Mouse (Mus musculus) left cerebral cortex, postnatal 25 days (tissue): ENCODE measurements around the gene Aunip. TPM values are rescaled to one million over a fixed set of nuclear protein-coding genes. Genes with fewer than 3 reads are reported as not detected.
A peak's percentile ranks its signal among the peaks of the same experiment; 100 is the strongest.

Experiments used
- DNase-seq, 2 experiments: peaks; one replicate each; pipeline ENCODE4 v3.0.0; 2022; ENCODE audit warnings: low spot score in 2 of 2, mixed read lengths in 1 of 2
- intact Hi-C: fragments of 180-260 bp; cut with DNase I; formaldehyde crosslinking; loops from one replicate; pipeline ENCODE4 v1.15.1; 2025
- total RNA-seq, 2 experiments: library from RNA; stranded (reverse); gene quantifications; 2 replicates each; pipeline ENCODE4 v1.2.3; 2021

Aunip gene
- under 1 TPM; 0.37 to 0.60 TPM for total RNA-seq

DNA sequence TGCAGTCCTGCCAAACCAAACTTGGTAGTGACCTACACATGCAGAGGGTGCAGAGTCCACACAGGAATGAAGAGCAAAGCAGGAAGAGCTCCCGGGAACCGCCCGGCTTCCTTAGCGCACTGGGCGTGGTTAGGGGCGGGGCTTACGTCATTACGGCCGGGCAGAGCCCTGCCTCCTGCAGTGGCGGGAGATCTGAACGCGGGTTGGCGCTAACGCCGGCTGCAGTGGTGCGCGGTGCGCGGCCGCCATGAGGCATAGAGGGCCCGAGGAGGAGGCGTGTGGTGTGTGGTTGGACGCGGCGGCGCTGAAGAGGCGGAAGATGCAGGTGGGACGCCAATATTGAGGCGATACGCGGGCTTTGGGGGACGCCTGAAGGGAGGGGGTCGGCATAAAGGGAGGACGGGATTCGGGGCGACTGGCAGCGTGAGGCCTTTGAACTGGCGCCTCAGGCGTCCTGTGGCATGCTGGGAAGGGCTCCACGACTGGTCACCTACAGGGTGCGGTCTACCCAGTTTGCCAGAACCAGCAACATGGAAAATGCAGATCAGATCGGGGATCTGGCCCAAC, at the start of gene Aunip:
TSS of gene Aunip (plus strand) at position 155 of the 567 bp plus-strand sequence.
- intact Hi-C loops, result no loop called here
- peak; percentile 80 to 85 for DNase-seq

DNA sequence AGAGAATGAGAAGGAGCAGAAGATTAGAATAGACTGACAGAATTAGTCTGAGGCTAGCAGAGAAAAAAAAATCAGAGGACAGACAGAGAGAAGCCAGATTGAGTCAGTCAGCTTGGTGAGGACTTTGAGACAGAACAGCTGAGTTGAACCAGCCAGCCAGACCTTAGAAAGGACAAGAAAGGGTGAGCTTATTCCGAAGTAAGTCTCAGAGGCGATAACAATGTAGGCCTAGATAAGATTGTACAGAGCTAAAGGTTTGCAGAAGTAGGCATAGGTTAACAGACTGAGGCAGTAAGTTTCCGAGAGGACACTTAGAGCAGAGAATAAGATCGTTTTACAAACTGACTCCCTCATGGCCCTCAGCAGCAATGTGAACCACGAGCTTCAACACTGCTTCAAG, 49.5 kb upstream of the Aunip start:
- DNase-seq, result no peak
- intact Hi-C loops, result no loop called here

DNA sequence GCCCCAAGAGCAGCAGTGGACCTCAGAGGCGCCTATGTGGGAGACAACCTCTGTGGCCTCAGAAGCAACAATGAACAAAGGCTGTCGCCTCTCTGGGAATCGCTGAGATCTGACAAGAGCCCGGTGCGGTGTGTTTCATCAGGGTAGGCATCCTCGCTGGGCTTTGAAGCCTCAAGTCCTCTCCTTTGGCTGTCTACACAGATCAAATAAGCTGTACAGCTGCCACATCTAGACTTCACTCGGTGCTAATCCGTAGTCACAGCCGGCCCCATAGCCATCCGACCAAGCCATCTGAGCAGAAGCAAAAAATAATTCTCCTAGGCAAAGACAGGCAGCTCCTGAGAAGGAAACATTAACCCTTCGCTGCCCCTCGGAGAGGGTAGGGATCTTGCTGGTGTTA, 45.0 kb upstream of the Aunip start:
- no peak for DNase-seq
- intact Hi-C loops, result no loop called here

DNA sequence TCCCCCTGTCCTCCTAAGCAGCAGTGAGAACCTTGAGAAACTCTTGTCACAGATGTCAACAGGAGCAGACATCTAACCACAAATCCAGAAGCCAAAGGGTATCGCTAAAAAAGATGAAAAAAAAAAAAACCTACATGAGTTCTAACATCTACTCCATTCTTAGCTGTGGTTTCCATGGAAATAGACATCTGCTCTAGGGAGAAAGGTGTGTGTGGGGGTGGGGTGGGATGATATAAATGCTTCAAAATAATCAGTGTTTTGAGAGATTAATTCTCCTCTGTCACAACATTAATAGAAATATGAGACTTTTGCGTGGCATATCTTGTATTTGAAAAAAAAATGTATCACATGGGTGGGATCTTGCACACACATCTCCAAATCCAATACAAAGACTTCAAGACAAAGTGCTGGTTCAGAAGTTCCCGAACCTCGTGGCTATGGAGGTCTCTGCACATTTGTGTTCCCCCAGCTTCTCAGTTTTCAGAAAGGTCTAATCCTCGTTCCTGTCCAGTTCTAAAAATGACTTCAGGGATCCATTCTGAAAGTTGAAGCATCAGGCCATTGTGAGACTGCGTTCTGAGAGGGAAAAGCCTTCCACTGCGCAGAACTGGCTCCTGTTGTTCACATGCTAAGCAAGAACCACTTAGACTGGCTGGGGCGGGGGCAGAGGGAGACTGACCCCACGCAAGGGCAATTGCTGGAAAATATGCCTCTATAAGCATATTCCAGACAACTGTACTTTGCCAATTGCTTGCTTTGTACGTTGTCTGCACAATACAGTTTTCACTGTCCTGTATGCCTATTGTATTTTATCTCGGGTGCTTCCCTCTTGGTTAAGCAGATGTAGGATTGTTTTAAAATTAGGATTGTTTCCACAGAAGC, 44.2 kb upstream of the Aunip start:
- DNase-seq, result no peak
- intact Hi-C loops, result no loop called here

DNA sequence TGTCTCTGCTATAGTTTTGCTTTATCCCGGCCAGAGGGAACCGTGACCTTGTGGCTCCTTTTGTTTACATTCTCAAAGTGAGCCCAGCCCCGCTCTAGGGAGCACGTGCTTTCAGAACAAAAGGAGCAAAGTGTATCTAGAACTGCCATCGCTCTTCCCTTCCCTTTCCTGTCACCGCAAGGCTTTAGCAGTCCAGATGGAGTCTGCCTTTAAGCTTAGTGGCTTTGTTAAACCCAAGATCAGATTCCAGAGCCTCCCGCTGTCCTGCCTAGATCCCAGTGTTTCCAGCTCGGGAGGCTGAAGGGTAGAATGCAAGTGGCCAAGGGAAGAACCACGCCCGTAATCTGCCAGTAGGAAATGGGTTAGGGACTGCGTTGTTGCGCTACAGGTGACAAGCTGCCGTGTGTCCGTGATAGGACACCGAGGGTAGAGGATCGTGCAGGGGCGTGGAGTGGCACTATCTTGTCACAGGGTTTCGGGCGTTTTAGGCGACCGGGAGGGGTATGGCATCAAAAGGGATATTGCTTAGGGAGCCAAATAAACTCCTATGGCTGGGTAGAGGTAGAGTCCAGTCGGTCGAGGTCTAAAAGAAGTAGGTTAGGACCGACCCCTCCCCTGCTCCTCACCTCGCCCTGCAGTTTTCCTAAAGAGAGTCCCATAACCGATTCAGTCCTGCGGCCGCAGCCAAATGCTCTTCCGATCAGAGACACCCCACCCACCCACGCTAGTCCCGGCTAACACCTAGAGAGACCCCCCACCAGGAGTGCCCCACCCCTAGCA, 43.2 kb upstream of the Aunip start:
- no peak for DNase-seq
- intact Hi-C loops, result loop anchor here (2.0 kb wide), 2 partner anchors 17 to 71 kb away; partner anchors contain the start of gene Pafah2

DNA sequence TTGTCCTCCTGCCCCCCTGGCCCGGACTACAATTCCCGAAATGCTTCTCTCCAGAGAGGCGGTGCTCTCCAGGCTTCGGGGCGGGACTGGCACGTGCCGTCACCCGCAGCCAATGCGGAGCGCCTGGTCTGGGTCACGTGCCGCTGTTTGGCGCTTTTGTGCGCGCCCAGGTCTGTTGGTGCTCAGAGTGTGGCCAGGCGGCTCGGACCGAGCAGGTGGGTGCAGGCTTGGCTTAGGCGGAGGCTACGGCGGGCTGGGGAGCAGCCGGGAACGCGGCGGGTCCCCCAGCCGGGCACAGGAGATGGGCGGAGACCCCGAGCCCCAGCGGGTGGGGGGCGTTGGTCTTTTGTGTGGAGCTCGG, 42.6 kb upstream of the Aunip start, which contains the start of gene Stmn1:
TSS of gene Stmn1 (plus strand) at position 106 of the 361 bp plus-strand sequence.
- DNase-seq, result peak; percentile 96 to 98
- intact Hi-C loops, result loop anchor here (2.0 kb wide), 2 partner anchors 17 to 71 kb away; partner anchors contain the start of gene Pafah2

DNA sequence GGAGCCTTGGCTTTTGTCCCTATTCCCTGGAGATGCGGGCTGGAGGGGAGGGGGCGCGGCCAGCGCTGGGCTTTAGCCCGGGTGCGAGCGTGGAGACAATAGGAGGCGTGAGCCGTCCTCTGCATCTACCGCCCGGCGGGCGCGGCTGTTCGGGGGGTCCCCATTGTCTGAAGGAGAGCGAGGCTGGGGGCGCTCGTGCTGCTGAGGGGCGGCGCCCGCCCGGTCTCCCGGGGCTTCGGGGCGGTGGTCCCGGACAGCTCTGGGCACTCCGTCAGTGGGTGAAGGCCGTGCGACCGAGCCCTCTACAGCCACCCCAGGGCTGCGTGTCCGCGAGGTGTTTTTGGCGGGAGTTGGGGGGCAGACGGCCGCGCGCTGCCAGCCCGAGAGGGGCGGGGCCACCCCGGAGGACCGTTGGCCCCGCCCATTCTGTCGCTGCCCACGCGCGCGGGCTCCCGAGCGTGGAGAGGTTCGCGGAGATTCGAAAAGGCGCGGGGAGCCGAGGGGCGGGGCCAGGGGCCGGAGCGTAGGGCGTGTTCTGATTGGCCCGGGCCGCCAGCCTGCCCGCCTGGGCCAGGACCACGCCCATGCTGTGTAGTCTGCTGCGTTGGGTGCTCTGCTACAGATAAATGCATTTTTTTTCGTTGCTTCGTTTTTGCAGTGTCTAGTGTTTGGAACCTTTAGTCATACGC, 42.1 kb upstream of the Aunip start:
- DNase-seq, result peak; percentile 92 to 96
- intact Hi-C loops, result loop anchor here (2.0 kb wide), 2 partner anchors 18 to 72 kb away; partner anchors contain the start of gene Pafah2

GRCm38 (mm10) chr4:134469341-134469796, 41.4 kb upstream of the Aunip start:
- intact Hi-C loops, result loop anchor here (2.0 kb wide), 2 partner anchors 19 to 73 kb away; partner anchors contain the start of gene Pafah2
- no peak for DNase-seq

- intact Hi-C loops, result loop anchor here (2.0 kb wide), 2 partner anchors 19 to 73 kb away; partner anchors contain the start of gene Pafah2
- DNase-seq, result no peak
Measured at GRCm38 (mm10) chr4:134469985-134470384, 40.8 kb upstream of the Aunip start.

DNA sequence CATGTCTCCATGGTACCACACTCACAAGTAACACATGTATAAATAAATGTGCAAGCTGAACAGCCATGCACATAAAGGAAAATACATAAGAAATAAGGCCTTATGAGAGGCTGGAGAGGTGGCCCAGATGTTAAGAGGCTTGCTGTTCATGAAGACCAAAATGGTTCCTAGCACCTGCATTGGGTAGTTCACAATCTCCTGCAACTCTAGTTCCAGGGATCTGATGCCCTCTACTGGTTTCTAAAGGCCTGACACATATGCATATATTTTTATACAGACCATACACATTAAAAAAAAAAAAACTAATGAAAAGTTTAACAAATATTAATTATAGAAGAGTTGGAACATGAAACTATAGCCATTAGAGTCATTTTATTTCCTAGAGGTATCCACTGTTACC, 39.3 kb upstream of the Aunip start:
- no peak for DNase-seq
- intact Hi-C loops, result no loop called here

DNA sequence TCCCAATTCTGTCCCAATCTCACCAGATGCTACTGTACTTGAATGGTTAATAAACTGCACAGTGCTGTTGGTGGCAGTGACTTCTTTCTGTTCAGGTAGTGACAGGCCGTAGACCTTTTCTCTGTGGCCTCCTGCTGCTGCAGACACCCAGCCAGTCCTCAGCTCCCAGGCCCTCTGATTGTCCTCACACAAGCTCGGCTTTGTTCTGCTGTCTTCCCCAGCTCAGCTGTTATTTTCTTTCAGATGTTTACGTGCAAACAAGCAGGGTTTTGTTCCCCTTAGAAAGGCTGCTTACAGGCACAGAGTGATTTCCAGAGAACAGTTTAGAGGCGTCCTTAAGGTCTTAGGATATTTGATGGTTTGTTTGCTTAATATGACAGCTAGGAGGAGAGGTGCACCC, 37.0 kb upstream of the Aunip start:
- intact Hi-C loops, result no loop called here
- peak in 1 of 2 experiments; percentile 24 for DNase-seq

DNA sequence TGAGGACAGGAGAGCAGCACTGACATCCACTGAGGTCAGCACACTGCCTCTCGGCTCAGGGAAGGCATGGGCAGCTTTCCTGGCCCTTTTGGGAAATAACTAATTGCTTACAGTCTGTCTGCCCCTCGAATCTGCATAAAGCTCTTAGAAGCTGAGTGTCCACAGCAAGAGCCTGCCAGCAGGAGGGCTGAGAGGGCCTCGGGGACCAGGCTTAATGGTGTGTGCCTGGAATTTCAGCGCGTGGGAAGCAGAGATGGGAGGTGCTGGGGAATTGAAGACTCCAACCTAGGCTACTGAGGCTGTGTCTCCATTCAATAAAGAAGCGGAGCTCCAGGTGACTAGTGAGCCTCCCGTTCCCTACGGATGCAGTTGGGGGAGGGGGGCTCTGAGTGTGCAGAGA, 36.6 kb upstream of the Aunip start:
- intact Hi-C loops, result no loop called here
- DNase-seq, result peak in 1 of 2 experiments; percentile 35

DNA sequence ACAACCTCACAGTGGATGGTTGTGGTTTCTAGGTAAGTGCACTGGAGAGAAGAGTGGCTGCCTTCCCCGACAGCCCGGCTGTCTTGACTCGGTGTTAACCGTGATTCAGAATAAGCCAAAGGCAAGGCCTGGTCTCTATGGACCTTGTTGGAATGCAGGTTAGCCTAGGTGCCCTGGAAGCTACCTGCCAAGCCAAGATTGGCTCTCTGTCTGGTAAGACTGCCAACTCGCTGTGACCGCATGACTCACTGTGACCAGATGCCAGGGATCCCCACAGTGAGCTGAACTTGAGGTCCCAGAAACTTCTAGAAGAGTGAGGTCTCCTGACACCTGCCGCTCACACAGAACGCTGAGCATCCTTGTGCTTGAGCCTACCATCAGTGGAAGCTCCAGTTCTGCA, 33.9 kb upstream of the Aunip start:
- intact Hi-C loops, result no loop called here
- peak in 1 of 2 experiments; percentile 16 for DNase-seq

DNA sequence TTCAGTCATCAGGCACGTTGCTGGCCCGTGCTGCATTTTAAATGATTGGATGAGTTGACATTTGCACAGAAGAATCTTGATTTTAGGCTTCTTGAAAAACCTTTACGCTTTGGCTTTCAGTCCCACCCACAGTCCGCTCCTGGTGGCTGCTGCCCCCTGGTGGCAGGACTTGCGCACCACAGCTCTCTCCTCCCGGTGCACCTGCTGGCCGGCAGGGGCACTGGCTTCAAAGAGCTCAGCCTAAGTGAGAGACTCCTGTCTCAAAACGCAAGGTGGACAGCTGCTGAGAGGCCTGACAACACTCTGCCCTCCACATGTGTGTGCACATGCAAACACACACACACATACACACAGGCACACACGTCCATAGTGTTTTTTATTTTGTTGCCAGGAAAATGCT, 32.8 kb upstream of the Aunip start:
- intact Hi-C loops, result loop anchor here (1.0 kb wide), 1 partner anchor 82 kb away; the partner anchor contains the start of gene Pafah2
- peak; percentile 88 to 95 for DNase-seq

DNA sequence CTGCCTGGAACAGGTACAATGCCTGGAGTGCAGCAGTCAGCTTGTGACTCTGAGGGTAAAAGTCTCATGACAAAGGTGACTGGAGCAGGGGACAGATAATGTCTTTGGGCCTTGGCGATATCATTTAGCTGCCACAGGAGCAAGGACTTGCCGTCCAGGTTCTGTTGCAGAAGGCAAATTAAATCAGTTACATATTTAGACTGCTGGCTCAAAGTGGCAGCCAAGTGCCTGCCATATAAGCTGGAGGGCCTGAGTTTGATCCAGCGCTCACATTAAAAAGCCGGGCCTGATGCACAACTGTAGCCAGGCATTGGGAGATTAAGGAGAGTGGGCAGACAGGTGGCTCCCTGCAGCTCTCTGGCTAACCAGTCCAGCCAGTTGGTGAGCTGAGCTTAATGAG, 31.0 kb upstream of the Aunip start:
- intact Hi-C loops, result loop anchor here (10.0 kb wide), 2 partner anchors 195 to 225 kb away; partner anchors contain the start of genes Grrp1 and Pdik1l
- DNase-seq, result no peak

GRCm38 (mm10) chr4:134480864-134481263, 29.9 kb upstream of the Aunip start:
- intact Hi-C loops, result loop anchor here (10.0 kb wide), 2 partner anchors 196 to 226 kb away; partner anchors contain the start of genes Grrp1 and Pdik1l
- peak; percentile 74 to 75 for DNase-seq

GRCm38 (mm10) chr4:134481270-134481669, 29.5 kb upstream of the Aunip start:
- intact Hi-C loops, result loop anchor here (10.0 kb wide), 2 partner anchors 196 to 226 kb away; partner anchors contain the start of genes Grrp1 and Pdik1l
- DNase-seq, result no peak

DNA sequence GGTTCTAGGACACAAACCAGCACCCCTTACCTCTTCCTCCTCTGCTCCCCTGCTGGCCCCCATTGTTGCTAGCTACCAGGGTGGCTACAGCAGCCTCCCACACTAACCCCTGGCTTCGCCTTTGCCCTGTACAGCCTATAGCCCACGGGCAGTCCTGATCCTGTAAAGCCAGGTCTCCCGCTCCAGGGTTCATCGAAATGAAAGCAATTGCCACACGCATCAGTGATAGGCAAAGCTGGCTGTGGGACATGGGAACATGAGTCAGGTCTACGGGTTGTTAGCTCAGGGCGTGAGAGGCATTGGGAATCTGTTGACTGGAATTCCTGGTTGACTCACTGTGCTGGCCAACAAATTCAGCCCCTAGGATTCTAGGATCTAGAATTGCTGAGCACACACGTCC, 28.4 kb upstream of the Aunip start:
- intact Hi-C loops, result loop anchor here (10.0 kb wide), 2 partner anchors 198 to 228 kb away; partner anchors contain the start of genes Grrp1 and Pdik1l
- no peak for DNase-seq
